Mouse (Mus musculus) testis, adult 10 weeks (tissue): ENCODE results near the gene Cyp4f18. TPM values are rescaled to one million over a fixed set of nuclear protein-coding genes. Genes with fewer than 3 reads are reported as not detected.

ENCODE experiments used
- polyA plus RNA-seq: library from polyadenylated mRNA; stranded (reverse); fragments of 350-450 nt; fragmentation: Illumina TruSeq; extraction: RNeasy Lipid Tissue Mini Kit (QIAGEN cat#74804); gene quantifications from one replicate; pipeline ENCODE4 v1.2.3, GENCODE M21; 2014; ENCODE audit warnings: low read depth, low replicate concordance

Gene Cyp4f18
- polyA plus RNA-seq, result not detected

DNA sequence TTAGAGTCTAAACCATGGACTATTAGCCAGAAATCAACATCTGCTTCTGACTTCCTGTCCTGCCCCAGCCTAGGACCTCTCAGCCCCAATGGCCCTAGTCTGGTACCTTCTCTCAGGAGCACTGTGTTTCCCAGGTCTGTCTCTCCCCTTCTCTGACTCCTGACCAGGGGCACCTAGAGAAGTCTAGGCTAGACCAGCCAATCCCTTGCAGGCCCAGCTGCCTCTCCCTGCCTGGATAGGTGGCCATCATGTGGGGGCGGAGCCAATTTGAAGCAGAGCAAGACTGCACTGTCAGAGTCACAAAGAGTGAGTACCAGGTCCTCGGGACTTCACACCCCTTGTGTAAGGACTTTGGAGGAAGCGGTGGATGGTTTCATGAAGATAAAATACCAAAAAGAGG is at the start of gene Cyp4f18:
Gene Cyp4f18, minus strand, starts transcription at position 154 of the 400 bp plus-strand sequence.

DNA sequence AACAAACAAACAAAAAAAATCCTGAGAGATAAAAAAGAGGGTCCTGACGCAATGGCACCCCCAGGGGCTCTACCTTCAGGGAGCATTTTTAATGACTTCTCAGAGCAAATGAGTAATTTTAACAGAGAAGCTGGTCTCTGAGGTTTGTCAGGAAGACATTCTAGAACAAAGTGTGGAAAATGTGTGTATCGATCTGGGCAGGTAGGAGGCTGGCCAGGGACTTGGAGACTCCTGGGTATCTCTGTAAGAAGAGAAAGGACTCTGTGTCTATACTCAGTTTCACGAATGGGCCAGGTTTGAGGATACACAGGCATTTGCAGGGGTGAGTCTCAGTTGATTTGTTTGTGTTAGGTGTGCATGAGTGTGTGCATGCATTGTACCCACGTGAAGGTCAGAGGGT is 31.5 kb upstream of the Cyp4f18 start, which contains the start of gene Olfr372:
Gene Olfr372, plus strand, starts transcription at position 301 of the 400 bp plus-strand sequence.

DNA sequence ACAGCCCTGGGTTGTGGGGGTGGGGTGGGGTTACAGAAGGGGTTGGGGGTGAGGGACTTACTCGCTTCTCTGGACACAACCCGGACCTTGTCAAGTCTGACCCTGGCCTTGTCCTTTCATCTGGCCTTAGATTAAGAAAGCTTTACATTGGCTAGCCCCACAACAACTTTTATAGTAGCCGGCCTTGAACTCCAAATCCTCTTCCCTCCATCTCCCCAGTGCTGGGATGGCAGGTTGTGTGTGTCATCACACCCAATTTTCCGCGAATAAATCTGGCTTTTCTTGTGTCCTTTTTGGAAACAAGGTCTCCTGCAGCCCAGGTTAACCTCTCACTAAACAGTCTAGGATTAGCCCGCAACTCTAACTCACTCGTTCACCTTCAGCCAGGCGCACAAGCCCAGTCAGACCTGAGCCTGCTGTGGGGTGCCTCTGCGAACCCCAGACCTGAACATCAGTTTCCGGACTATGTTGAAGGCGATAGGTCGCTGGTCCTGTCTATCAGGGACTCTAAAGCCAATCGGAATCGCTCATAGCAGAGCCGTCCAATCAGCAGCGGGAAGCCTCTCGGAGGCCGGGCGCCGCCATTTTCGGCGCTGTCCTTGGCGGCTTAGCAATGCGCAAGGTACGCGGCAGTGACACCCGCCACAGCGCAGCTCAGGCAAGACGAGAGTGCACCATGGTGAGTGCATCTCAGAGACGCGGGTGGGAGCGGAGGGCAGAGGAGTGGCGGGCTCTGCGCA is 58.8 kb downstream of the Cyp4f18 start, which contains the start of gene Zfp961:
Gene Zfp961, plus strand, starts transcription at position 557 of the 740 bp plus-strand sequence.

Other genes starting within 250 kb of the Cyp4f18 start
- gene Zfp709, start 127.6 kb downstream of the Cyp4f18 start, polyA plus RNA-seq, result 5.6 TPM
- 2.9 TPM for gene Zfp882, start 101.0 kb downstream of the Cyp4f18 start, polyA plus RNA-seq
- gene Zfp617, start 101.0 kb downstream of the Cyp4f18 start, polyA plus RNA-seq, result 34.1 TPM
- gene Zfp961, start 58.6 kb downstream of the Cyp4f18 start, polyA plus RNA-seq, result 18.2 TPM
- not detected for gene Olfr372, start 31.6 kb upstream of the Cyp4f18 start, polyA plus RNA-seq
- not detected for gene Olfr373, start 73.6 kb upstream of the Cyp4f18 start, polyA plus RNA-seq
- not detected for gene Olfr374, start 97.4 kb upstream of the Cyp4f18 start, polyA plus RNA-seq
- 24.6 TPM for gene Tpm4, start 125.3 kb upstream of the Cyp4f18 start, polyA plus RNA-seq
- gene Rab8a, start 151.6 kb upstream of the Cyp4f18 start, polyA plus RNA-seq, result 36.1 TPM
- 0.29 TPM for gene Hsh2d, start 180.0 kb upstream of the Cyp4f18 start, polyA plus RNA-seq
- 0.31 TPM for gene Cib3, start 203.2 kb upstream of the Cyp4f18 start, polyA plus RNA-seq
- not detected for gene Gm11034, start 204.0 kb upstream of the Cyp4f18 start, polyA plus RNA-seq
- 10.3 TPM for gene Fam32a, start 210.1 kb upstream of the Cyp4f18 start, polyA plus RNA-seq
- 90.0 TPM for gene Ap1m1, start 230.4 kb upstream of the Cyp4f18 start, polyA plus RNA-seq